Mouse (Mus musculus) urinary bladder, postnatal 4 days (tissue): Measurements from ENCODE around the gene Cpeb2.

Experiments used
- DNase-seq, 2 experiments: peaks; one replicate each; pipeline ENCODE4 v3.0.0; 2021 to 2022; ENCODE audit warnings: low spot score in 2 of 2

Cpeb2 gene

GRCm38 (mm10) chr5:43232480-43233315 is at the start of gene Cpeb2:
TSS of gene Cpeb2 (plus strand) at chr5:43233170.
- DNase-seq, result peak; percentile 90 to 93

- no peak for DNase-seq
Observed at GRCm38 (mm10) chr5:43183556-43183955, 49.4 kb upstream of the Cpeb2 start.

- DNase-seq, result no peak
Observed at GRCm38 (mm10) chr5:43184834-43185233, 48.1 kb upstream of the Cpeb2 start.

DNA sequence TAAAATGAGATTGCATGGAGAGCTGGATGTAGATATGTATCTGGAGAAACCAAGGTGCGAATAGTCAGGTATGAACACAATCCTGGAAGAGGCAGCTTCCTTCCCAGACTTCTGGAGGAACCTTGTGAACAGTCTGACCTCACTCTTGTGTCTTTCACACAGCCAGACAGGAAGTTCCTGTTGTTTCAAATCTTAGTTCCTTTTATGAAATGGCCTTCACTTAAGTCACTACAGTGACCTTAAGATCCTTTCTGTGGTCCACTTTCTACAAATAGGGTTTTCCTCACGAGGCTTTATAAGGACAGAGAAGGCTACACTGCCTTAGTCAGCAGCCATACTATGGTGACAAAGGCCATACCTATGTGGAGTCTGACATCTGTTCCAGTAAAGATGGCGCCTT is 47.5 kb upstream of the Cpeb2 start:
- DNase-seq, result no peak

- DNase-seq, result no peak
Observed at GRCm38 (mm10) chr5:43200686-43201085, 32.3 kb upstream of the Cpeb2 start.

DNA sequence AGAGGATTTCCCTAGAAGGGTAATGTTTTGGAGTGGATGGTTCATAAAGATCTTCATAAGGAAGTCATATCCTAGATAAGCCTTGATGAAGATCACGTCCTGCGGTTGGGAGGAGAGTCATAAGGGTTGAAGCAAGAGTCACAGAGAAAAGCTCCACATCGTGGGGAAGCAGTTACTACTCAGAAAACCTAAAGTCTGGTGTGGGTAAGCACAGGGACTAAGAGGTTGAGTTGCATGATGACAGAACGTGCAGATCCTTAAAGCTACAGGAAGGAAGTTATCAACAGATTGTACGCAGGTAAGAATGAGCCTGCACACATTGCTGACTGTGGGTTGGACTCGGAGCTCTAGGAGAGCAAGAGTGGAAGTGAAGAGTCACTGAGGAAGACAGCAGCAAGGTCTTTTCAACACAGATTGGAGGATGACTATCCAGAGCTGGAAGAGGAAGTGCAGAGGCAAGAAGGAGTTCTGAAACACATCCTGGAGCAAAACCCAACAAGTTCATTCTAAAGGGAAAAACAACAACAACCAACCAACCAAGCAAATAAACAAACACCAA is 26.4 kb upstream of the Cpeb2 start:
- DNase-seq, result no peak

DNA sequence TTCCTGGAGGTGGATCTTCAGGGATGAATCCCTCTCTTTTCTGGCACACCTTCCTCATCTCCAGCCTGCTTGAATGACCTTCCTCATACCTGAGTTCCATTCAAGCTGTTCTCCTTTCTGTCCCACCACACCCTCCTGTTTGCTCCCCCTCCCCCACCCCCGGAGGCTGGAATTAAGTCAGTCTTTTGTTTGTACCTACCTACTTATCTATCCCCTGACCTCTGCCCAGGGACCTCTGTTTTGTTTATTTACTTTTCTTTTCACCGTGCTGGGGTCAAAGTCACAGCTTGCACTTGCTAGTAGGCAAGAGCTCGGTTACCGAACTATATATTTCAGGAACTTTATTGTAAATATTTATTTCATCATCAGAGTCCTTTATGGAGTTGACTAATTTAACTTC is 15.5 kb upstream of the Cpeb2 start:
- no peak for DNase-seq

DNA sequence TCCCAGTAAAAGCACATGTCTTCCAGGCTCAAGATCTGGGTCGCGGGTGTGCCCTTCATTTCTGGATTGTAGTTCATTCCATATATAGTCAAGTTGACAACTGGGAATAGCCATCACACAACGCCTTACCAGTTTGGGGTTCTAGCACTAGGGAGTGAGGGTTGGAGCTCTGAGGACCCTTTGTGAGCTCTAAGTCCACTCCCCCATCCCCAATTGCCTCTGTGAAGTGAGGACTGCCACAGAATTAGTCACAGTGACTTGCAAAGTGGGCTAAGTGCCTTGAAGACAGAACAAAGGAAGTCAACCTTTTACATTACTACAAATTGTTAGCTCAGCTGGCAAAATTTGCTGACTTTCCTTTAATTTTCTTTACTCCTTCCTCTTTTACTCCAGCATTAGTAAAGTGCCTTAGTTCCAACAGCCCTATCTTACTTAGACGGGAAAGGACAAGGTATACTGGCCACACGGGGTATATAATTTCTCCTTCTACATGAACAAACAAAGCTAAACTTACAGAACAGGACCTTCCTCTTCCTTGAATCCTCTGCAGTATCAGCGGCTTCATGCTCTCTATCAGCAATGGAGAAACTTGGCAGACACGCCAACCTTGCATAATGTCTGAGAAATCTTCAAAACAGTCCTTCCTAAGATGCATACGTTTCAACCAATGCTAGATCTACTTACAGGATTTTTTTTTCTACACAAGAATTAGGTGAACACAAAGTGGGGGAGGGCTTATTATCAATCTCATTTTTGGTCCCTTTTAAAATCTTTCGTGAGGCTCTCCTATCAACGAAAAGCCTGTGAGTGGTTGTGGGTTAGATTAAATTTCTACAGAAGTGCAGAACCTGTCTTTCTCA is 14.8 kb upstream of the Cpeb2 start:
- no peak for DNase-seq

DNA sequence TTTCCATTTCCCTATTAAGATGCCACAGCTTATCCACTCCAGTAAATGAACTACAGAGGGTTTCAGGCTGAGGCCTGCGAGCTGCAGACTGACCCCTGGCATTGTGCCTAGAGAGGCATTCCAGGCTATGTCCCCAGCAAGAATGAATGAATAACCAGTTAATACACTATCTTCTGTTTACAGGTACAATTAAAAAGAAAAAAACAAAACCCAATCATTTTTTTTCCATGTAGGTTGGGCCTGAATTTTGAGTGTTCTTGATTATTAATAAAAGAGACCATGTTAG is 14.2 kb upstream of the Cpeb2 start:
- DNase-seq, result no peak

GRCm38 (mm10) chr5:43223359-43223758 is 9.6 kb upstream of the Cpeb2 start:
- DNase-seq, result no peak

GRCm38 (mm10) chr5:43224245-43224644 is 8.7 kb upstream of the Cpeb2 start:
- DNase-seq, result no peak

DNA sequence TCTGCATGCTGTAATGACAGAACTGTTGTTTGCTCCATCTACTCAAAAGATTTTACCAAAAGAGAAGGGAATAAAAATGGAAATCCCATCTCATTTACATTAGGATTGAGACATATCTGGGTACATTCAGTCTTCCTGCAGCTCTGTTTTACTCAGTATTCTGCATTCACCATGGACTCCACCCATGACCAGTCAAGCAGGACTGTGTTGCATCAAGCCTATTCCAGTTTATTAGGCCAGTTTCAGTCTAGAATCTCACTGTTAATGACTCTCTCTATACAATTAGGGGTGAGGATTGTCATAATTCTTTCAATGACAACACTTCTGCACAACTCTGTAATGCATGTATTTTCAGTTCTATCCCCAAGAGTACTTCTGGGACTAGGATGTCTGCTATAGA is 6.8 kb upstream of the Cpeb2 start:
- no peak for DNase-seq

DNA sequence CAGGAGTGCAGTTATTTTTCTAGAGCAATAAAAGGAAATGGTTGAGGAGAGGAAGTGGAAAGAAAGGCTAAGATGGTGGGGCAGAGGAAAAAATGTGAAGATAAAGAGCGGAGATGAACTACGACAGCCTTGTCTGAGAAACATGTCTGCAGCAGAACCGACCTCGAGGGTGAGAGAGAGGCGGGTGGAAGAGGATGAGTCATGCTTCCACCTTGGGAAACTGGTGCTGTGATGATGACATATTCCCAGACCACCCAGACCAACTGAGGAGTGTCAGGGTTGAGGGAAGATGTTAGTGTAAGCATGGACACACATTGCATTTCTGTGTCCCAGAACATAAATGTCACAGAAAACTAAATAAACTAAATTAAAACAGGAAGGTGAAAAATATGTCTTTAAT is 5.4 kb upstream of the Cpeb2 start:
- DNase-seq, result no peak

- DNase-seq, result no peak
Observed at GRCm38 (mm10) chr5:43231061-43231460, 1.9 kb upstream of the Cpeb2 start.

DNA sequence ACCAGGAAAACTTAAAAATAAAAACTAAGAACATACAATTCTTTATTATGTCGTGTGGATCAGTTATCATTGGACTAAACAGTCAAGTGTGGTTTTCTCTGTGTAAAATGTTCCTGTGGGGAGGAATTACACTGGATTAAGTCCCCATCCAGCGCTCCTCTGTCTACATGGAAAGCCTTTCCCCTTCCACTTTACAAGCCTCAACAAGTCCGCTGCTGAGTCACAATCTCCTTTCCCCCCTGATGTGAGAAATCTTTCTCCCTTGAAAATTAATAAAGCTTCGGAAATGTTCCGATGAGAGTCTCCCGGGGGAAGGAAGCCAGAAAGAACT is 856 bp upstream of the Cpeb2 start:
- no peak for DNase-seq

DNA sequence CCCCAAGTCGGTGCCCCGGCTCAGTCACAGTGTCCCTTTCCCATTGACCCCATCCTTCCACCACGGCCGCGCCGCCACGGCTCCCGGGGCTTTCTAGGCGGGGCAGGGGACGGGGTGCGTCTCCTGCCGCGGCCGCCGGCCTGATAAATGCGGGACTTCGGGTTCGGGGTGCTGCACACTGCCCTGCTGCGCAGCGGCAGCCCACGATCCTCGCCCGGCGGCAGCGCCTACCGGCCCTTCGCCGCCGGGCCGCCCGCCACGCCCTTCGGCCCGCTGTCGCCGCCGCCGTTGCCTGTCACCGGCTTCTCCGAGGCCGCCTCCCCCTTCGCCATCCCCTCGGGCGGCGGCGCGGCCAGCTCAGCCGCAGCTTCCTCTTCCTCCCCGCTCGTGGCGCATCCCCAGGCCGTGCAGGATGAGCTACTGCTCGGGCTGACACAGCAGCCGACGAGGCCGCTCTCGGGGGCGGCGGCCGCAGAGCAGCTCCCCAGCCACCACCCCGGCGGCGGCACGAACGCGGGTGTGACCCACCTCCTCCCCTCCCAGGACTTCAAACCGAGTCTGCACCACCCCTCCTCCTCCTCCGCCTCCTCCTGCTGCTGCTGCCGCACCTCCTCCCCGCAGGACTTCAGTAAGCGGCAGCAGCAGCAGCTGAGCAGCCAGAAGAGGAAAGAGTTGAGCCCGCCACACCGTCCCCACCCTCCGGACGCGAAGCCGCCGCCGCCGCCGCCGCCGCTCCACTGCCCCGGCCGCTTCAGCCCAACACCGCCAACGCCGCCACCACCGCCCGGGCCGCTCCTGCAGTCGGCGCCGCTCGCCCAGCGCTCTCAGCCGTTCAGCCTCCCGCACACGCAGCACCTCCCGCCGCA is 579 bp downstream of the Cpeb2 start:
- peak; percentile 71 to 78 for DNase-seq

GRCm38 (mm10) chr5:43234321-43235185 is 1.6 kb downstream of the Cpeb2 start:
- peak; percentile 50 to 58 for DNase-seq

- peak in 1 of 2 experiments; percentile 59 for DNase-seq
Observed at GRCm38 (mm10) chr5:43235186-43235785, 2.3 kb downstream of the Cpeb2 start.

GRCm38 (mm10) chr5:43235997-43236396 is 3.0 kb downstream of the Cpeb2 start:
- DNase-seq, result no peak

DNA sequence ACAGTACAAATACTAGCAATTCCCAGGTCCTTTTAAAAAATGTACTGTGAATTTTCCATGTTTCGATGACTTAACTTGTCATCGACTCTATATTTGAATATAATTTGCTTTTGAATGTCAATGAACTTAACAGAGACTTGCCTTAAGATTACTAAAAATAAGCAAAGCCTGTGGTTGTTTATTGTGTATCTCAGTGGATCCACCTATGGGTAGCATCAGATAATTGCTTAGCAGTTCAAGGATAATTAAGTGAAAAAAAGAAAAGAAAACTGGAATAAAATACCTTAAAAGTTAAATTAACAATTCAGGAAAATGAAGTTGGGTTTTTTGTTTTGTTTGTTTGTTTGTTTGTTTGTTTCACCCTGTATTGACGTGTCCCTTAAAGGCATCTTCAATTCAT is 3.5 kb downstream of the Cpeb2 start:
- DNase-seq, result no peak

DNA sequence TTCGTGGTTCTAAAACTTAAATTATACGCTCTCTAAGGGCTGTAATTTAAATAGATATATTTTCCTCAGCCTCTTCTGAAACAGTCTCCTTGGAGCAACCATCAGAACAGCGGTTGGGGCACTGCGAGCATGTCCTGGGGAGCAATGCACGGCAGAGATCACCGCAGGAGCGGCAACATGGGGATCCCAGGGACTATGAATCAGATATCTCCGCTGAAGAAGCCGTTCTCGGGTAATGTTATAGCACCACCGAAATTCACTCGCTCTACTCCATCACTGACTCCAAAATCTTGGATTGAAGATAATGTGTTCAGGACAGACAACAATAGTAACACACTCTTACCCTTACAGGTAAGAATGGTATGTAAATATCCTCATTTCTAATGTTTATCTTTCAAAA is 4.3 kb downstream of the Cpeb2 start:
- DNase-seq, result no peak
